Mouse (Mus musculus) bone marrow, adult 2 months (tissue): ENCODE measurements around the gene Tenm4.

ENCODE experiments used
- CTCF ChIP-seq: fragments of 200-500 bp; IDR thresholded peaks from 2 replicates; pipeline ENCODE4 v1.5.1; 2011; ENCODE audit warnings: low read length, control low read depth; ENCODE audit not compliant: control insufficient read depth, insufficient read depth
- POLR2A ChIP-seq: fragments of 200-500 bp; IDR thresholded peaks from 2 replicates; pipeline ENCODE4 v1.6.1; 2011; ENCODE audit warnings: low read depth, mild to moderate bottlenecking, control low read depth, low read length, borderline replicate concordance; ENCODE audit not compliant: control insufficient read depth

DNA sequence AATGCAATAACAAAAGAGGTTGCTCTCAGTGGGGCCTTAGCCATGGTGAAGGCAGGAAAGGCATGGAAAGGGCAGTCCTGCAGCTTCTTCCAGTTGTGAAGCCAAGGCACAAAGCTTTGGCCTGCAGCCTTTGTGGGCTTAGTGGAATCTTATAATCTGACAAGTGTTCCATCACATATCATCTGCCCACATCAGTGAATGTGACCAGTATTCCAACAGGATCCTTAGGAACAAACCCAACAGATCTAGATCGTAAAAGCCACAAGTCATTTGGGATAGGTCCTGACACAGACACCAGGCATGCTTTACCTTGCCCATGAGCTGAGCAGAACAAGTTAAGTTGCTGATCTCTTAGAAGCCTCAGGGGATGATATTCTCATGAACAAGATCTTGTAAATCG is 262.3 kb downstream of the Tenm4 start:
- no peak for TF ChIP-seq CTCF
- TF ChIP-seq POLR2A, result no peak
